Mouse (Mus musculus): ENCODE results near the gene Arid5b. TPM values are rescaled to one million over a fixed set of nuclear protein-coding genes. Genes with fewer than 3 reads are reported as not detected.

The Arid5b gene
- 36.1 and 42.9 TPM in 2 replicates for polyA plus RNA-seq (2014; fragmentation: Nextera tagmentation; extraction: Ambion mirVana)

DNA sequence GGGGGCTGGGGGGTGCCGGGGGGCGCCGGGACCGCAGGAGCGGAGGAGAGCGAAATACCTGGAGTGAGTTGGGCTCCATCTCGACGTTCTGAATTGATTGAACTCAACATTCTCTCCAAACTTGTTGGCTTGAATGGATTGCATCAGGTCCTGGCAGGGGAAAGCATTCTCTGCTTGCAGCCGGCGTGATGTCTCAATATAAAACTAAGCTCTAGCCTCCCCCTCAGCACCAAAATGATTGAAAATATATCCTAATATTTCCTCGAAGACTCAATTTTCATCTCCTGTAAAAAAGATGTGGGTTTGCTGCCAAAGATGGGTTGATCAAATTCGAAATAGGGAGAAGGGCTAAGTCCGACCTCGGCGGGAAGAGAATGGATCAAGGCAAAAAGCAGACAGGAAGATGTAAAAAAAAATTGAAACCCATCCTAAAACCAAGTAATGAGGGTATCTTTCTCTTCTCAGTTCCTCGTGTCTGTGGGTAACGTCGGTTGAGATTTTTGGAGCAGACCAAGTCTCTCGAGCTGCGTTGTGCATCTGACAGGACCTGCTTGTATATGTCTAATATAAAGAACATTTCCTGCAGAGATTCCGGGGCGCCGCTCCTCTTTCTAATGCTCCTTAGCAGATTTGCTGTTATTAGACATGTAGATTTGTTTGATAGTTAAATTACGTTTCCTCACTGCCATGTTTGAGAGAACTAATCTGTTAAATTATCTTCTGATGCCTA is at the start of gene Arid5b:
Arid5b (minus strand) TSS at position 109 of the 730 bp plus-strand sequence.
- Histone ChIP-seq H3K4me1 (ENCODE audit: control insufficient read depth, insufficient read depth, low read length) (peaks cover 20% of the 10 kb centered on the region), H3K4me3 (ENCODE audit: low read length) (peak within 1 kb of the TSS; percentile 59), H3K27ac (ENCODE audit: low read depth, low read length) (peak within 1 kb of the TSS; percentile 80), H3K9ac (ENCODE audit: low read depth, low read length) (peak within 1 kb of the TSS; percentile 75), H3K27me3 (ENCODE audit: control insufficient read depth, insufficient read depth, low read length) (no peaks in the 10 kb centered on the region), H3K36me3 (ENCODE audit: control insufficient read depth, insufficient read depth, low read length) (0 out of 2 replicates have a peak, but pooled peaks cover 3% of the 10 kb centered on the region), H3K9me3 (ENCODE audit: control insufficient read depth, low read length) (no peaks in the 10 kb centered on the region), H3K4me2 (replicated peaks; ENCODE audit: low read depth, low read length) (peak within 1 kb of the TSS; percentile 94)
- ATAC-seq (ENCODE audit: low FRiP score, low TSS enrichment) = no peak
- under 1% methylated on average over 24 of the region's 24 CpGs for WGBS

DNA sequence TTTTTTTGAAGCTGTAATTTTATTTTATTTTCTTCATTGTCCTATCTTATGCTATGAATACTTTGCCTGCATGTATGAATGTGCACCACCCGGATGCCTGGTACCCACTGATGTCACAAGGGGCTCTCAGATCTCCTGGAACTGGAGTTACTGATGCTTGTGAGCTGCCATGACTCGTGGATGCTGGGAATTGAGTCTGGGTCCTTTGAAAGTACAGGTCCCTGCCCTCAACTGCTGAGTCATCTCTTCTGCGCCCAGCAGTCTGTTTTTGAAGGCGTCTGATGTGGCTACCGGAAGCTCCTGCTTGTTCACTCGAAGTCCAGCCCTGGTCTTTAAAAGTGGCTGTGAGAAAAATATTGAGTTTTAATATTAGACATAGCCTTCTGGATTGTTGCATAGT is 46.8 kb upstream of the Arid5b start:
- WGBS = 78% methylated on average over 6 of the region's 6 CpGs
- H3K27me3 ChIP-seq (ENCODE audit: control insufficient read depth, insufficient read depth, low read length) = no peaks in the 10 kb centered on the region
- H3K9me3 ChIP-seq (ENCODE audit: control insufficient read depth, low read length) = no peaks in the 10 kb centered on the region

DNA sequence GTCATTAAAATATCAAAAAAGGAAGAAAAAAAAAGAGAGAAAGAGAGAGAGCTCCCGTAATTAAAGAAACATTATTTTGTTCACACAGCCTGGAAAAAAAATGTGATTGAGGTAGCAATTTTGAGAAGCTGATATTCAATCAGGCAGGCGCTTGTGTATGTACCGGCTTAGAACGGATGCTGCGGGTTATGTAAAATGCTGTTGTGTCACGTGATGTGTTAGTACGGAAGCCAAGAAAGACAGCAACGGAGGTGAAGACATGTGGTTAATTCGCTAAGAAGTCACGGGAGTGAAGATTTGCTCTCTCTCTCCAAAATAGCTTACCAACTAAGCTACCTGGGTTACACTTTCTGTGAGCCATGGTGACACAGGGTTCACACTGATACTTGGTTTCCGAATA is 45.5 kb upstream of the Arid5b start:
- H3K27ac ChIP-seq (ENCODE audit: low read depth, low read length) = no peak overlapping the region
- H3K4me1 ChIP-seq (ENCODE audit: control insufficient read depth, insufficient read depth, low read length) = peaks cover 8% of the 10 kb centered on the region; the same call in 1 of the 2 replicates
- H3K4me2 ChIP-seq (replicated peaks; ENCODE audit: low read depth, low read length) = no peak overlapping the region
- H3K4me3 ChIP-seq (ENCODE audit: low read length) = no peak overlapping the region
- H3K9me3 ChIP-seq (ENCODE audit: control insufficient read depth, low read length) = no peaks in the 10 kb centered on the region
- ATAC-seq (ENCODE audit: low FRiP score, low TSS enrichment) = no peak
- 80% methylated on average over 11 of the region's 11 CpGs for WGBS
- H3K27me3 ChIP-seq (ENCODE audit: control insufficient read depth, insufficient read depth, low read length) = no peaks in the 10 kb centered on the region
- no peak overlapping the region for H3K9ac ChIP-seq (ENCODE audit: low read depth, low read length)
- no peaks in the 10 kb centered on the region for H3K36me3 ChIP-seq (ENCODE audit: control insufficient read depth, insufficient read depth, low read length)

More for the DNA sequence above, 46.8 kb upstream of the Arid5b start:
- no peak overlapping the region for H3K27ac ChIP-seq (ENCODE audit: low read depth, low read length)
- no peak overlapping the region for H3K4me2 ChIP-seq (replicated peaks; ENCODE audit: low read depth, low read length)
- H3K36me3 ChIP-seq (ENCODE audit: control insufficient read depth, insufficient read depth, low read length) = no peaks in the 10 kb centered on the region
- H3K4me3 ChIP-seq (ENCODE audit: low read length) = no peak overlapping the region
- H3K4me1 ChIP-seq (ENCODE audit: control insufficient read depth, insufficient read depth, low read length) = no peaks in the 10 kb centered on the region
- no peak for ATAC-seq (ENCODE audit: low FRiP score, low TSS enrichment)
- no peak overlapping the region for H3K9ac ChIP-seq (ENCODE audit: low read depth, low read length)

DNA sequence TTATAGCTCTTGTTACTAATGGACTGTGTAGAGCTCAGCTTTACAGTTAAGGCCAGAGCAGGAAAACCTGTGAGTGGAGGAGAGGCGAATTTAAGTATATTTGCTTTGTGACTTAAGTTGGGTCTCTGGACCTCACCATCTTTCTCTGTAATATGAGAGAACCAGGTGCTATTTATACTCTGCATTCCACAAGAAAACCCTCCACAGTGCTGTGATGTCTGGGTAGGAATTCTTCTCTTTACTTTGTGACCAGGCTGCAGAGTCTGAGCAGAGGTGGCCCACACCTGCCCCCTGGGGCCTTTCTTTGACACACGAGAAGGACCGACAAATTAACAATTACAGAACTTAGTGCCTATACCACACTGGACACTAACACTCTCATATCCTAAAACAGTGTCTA is 44.6 kb upstream of the Arid5b start:
- Histone ChIP-seq H3K9ac (ENCODE audit: low read depth, low read length) (no peak overlapping the region), H3K9me3 (ENCODE audit: control insufficient read depth, low read length) (no peaks in the 10 kb centered on the region), H3K36me3 (ENCODE audit: control insufficient read depth, insufficient read depth, low read length) (no peaks in the 10 kb centered on the region), H3K27ac (ENCODE audit: low read depth, low read length) (no peak overlapping the region), H3K4me1 (ENCODE audit: control insufficient read depth, insufficient read depth, low read length) (peaks cover 10% of the 10 kb centered on the region; the same call in 1 of the 2 replicates), H3K4me3 (ENCODE audit: low read length) (no peak overlapping the region), H3K4me2 (replicated peaks; ENCODE audit: low read depth, low read length) (no peak overlapping the region), H3K27me3 (ENCODE audit: control insufficient read depth, insufficient read depth, low read length) (no peaks in the 10 kb centered on the region)
- WGBS = 57% methylated on average over 3 of the region's 3 CpGs
- no peak for ATAC-seq (ENCODE audit: low FRiP score, low TSS enrichment)

DNA sequence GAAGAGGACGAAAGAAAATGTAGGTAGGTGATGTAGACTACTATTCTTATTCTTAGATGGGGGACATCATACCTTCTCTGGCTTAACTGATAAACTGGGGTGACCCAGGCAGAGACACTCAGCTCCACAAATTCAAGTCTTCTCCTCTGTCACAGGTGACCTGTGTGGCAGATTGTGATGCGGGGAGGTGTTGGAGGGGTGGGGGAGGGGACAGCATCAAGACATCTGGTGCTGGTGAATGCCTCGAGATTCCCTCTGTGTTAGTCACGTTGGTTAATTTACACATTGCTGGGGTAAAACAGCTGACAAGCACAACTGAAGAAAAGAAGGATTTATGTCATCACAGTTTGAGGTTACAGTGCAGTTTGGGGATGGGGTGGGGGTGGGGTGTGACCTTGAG is 42.4 kb upstream of the Arid5b start:
- H3K4me3 ChIP-seq (ENCODE audit: low read length) = no peak overlapping the region
- no peaks in the 10 kb centered on the region for H3K36me3 ChIP-seq (ENCODE audit: control insufficient read depth, insufficient read depth, low read length)
- H3K27ac ChIP-seq (ENCODE audit: low read depth, low read length) = no peak overlapping the region
- 71% methylated on average over 4 of the region's 4 CpGs for WGBS
- H3K4me1 ChIP-seq (ENCODE audit: control insufficient read depth, insufficient read depth, low read length) = peaks cover 10% of the 10 kb centered on the region; the same call in 1 of the 2 replicates
- H3K27me3 ChIP-seq (ENCODE audit: control insufficient read depth, insufficient read depth, low read length) = no peaks in the 10 kb centered on the region
- no peak overlapping the region for H3K4me2 ChIP-seq (replicated peaks; ENCODE audit: low read depth, low read length)
- no peaks in the 10 kb centered on the region for H3K9me3 ChIP-seq (ENCODE audit: control insufficient read depth, low read length)
- ATAC-seq (ENCODE audit: low FRiP score, low TSS enrichment) = no peak
- no peak overlapping the region for H3K9ac ChIP-seq (ENCODE audit: low read depth, low read length)

DNA sequence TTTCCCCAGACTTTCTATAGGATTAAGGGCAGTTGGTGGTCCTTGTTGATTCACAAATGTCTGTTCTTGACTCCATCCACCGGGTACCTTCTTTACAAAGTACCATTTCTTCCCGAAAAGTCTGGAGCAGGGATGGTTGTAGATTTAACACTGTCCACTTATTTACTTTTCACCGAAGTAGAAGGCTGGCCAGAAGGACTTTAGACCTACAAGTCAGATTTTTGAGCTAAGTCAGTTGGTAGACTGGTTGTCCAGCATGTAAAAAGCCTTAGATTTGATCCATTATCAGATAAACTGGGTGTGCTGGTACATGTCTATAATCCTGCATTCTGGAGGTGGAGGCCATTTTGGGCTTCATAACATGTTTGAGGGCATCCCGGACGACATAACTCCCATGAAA is 42.0 kb upstream of the Arid5b start:
- Histone ChIP-seq H3K27me3 (ENCODE audit: control insufficient read depth, insufficient read depth, low read length) (no peaks in the 10 kb centered on the region), H3K4me2 (replicated peaks; ENCODE audit: low read depth, low read length) (no peak overlapping the region), H3K9me3 (ENCODE audit: control insufficient read depth, low read length) (no peaks in the 10 kb centered on the region), H3K9ac (ENCODE audit: low read depth, low read length) (no peak overlapping the region), H3K4me1 (ENCODE audit: control insufficient read depth, insufficient read depth, low read length) (peaks cover 10% of the 10 kb centered on the region; the same call in 1 of the 2 replicates), H3K36me3 (ENCODE audit: control insufficient read depth, insufficient read depth, low read length) (no peaks in the 10 kb centered on the region), H3K4me3 (ENCODE audit: low read length) (no peak overlapping the region), H3K27ac (ENCODE audit: low read depth, low read length) (no peak overlapping the region)
- WGBS = 93% methylated on average over 5 of the region's 5 CpGs
- no peak for ATAC-seq (ENCODE audit: low FRiP score, low TSS enrichment)

DNA sequence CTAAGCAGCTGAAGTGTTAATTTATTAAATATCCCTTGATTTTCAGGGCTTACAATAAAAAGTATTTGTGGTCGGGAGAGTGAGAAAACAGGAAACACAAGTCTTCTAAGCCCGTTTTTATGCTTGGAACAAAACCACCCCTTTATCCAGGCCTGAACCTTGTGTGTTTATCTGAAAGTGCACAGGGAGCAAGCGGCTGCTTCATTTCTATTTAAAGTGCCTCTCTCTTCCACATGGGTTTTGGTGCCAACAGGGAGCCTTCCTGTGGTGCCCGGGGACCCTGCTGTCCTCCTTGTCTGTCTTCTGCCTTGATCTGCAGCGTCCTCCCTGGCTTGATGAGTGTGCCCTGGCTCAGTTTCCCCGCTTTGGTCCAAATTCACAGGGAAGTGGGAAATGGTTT is 40.9 kb upstream of the Arid5b start:
- H3K36me3 ChIP-seq (ENCODE audit: control insufficient read depth, insufficient read depth, low read length) = no peaks in the 10 kb centered on the region
- H3K4me3 ChIP-seq (ENCODE audit: low read length) = no peak overlapping the region
- ATAC-seq (ENCODE audit: low FRiP score, low TSS enrichment) = no peak
- no peak overlapping the region for H3K4me2 ChIP-seq (replicated peaks; ENCODE audit: low read depth, low read length)
- WGBS = 47% methylated on average over 6 of the region's 6 CpGs
- peaks cover 10% of the 10 kb centered on the region; the same call in 1 of the 2 replicates for H3K4me1 ChIP-seq (ENCODE audit: control insufficient read depth, insufficient read depth, low read length)
- H3K27me3 ChIP-seq (ENCODE audit: control insufficient read depth, insufficient read depth, low read length) = no peaks in the 10 kb centered on the region
- no peak overlapping the region for H3K9ac ChIP-seq (ENCODE audit: low read depth, low read length)
- H3K9me3 ChIP-seq (ENCODE audit: control insufficient read depth, low read length) = no peaks in the 10 kb centered on the region
- peak overlapping the region; percentile 76 for H3K27ac ChIP-seq (ENCODE audit: low read depth, low read length)

DNA sequence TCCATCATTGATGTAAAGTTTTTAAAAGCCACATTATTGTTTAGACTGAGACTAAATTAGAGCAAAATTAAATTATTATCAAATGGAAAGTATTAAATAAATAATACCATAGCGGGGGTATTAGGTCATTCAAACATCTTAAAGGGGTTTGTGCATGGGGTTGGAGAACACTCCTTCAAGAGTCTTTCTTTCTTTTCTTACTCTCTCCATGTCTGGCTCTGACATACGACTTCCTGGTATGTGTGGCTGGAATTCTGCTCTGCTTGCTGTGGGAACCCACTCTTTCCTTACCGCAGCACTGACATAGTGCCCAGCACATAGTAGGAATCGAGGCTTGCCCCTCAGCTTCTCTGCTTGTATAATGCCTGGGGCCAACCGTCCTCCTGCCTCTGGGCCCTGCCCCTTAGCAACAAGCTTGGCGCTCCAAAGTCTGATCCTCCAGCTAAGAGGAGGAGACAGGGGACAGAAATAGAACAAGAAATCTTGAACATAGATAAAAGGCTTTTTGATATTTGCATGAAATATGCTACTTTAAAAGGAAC is 40.0 kb upstream of the Arid5b start:
- no peak overlapping the region for H3K4me3 ChIP-seq (ENCODE audit: low read length)
- no peaks in the 10 kb centered on the region for H3K9me3 ChIP-seq (ENCODE audit: control insufficient read depth, low read length)
- H3K36me3 ChIP-seq (ENCODE audit: control insufficient read depth, insufficient read depth, low read length) = no peaks in the 10 kb centered on the region
- H3K27me3 ChIP-seq (ENCODE audit: control insufficient read depth, insufficient read depth, low read length) = no peaks in the 10 kb centered on the region
- H3K4me1 ChIP-seq (ENCODE audit: control insufficient read depth, insufficient read depth, low read length) = peaks cover 10% of the 10 kb centered on the region; the same call in 1 of the 2 replicates
- H3K9ac ChIP-seq (ENCODE audit: low read depth, low read length) = no peak overlapping the region
- H3K27ac ChIP-seq (ENCODE audit: low read depth, low read length) = peak overlapping the region; percentile 71; the same call in 1 of the 2 replicates
- WGBS = 50% methylated on average over 6 of the region's 6 CpGs
- no peak for ATAC-seq (ENCODE audit: low FRiP score, low TSS enrichment)
- H3K4me2 ChIP-seq (replicated peaks; ENCODE audit: low read depth, low read length) = no peak overlapping the region

DNA sequence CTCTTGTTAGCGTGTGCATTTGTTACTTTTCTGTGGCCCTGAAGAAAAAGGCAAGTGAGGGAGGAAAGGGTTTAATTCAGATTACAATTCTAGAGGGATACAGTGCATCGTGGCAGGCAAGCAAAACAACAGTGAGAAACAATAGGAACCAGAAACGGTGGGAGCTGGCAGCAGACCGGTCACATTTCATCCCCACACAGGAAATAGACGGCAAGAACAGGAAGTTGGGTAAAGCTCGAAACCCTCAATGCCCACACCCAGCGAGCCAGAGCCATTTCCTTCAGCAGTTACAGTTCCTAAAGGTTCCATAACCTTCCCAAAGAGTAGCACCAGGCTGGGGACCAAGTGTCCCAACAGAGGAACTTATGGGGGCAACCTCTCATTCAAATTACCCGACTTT is 34.2 kb upstream of the Arid5b start:
- H3K4me3 ChIP-seq (ENCODE audit: low read length) = no peak overlapping the region
- ATAC-seq (ENCODE audit: low FRiP score, low TSS enrichment) = no peak
- no peak overlapping the region for H3K9ac ChIP-seq (ENCODE audit: low read depth, low read length)
- H3K4me1 ChIP-seq (ENCODE audit: control insufficient read depth, insufficient read depth, low read length) = no peaks in the 10 kb centered on the region
- H3K27ac ChIP-seq (ENCODE audit: low read depth, low read length) = no peak overlapping the region
- H3K27me3 ChIP-seq (ENCODE audit: control insufficient read depth, insufficient read depth, low read length) = no peaks in the 10 kb centered on the region
- no peaks in the 10 kb centered on the region for H3K36me3 ChIP-seq (ENCODE audit: control insufficient read depth, insufficient read depth, low read length)
- WGBS = 80% methylated on average over 8 of the region's 8 CpGs
- no peak overlapping the region for H3K4me2 ChIP-seq (replicated peaks; ENCODE audit: low read depth, low read length)
- peaks cover 3% of the 10 kb centered on the region; the same call in 1 of the 2 replicates for H3K9me3 ChIP-seq (ENCODE audit: control insufficient read depth, low read length)

Measured in kidney, embryonic 14.5 days (tissue).